Mouse (Mus musculus) embryonic fibroblast, embryonic 13.5 days (primary cell): ENCODE results near the gene Frmpd4. TPM values are rescaled to one million over a fixed set of nuclear protein-coding genes. Genes with fewer than 3 reads are reported as not detected.

Experiments used
- H3K27ac ChIP-seq: 2 replicates; pipeline ENCODE4 v1.5.1; 2012; ENCODE audit warnings: low read length, control low read depth, inconsistent platforms; ENCODE audit not compliant: insufficient read depth
- H3K4me1 ChIP-seq: 2 replicates; pipeline ENCODE4 v1.6.1; 2011; ENCODE audit warnings: low read length; ENCODE audit not compliant: control insufficient read depth, insufficient read depth
- H3K4me3 ChIP-seq: 2 replicates; pipeline ENCODE4 v1.5.1; 2011; ENCODE audit warnings: mild to moderate bottlenecking, control low read depth, low read length; ENCODE audit not compliant: insufficient read depth
- CTCF ChIP-seq: IDR thresholded peaks from 2 replicates; pipeline ENCODE4 v1.5.1; 2011; ENCODE audit warnings: mild to moderate bottlenecking, control low read depth, low read length, moderate library complexity, borderline replicate concordance; ENCODE audit not compliant: insufficient read depth
- POLR2A ChIP-seq: IDR thresholded peaks from 2 replicates; pipeline ENCODE4 v1.6.1; 2011; ENCODE audit warnings: low read depth, mild to moderate bottlenecking, control low read depth, low read length, moderate library complexity
- polyA plus RNA-seq: library from polyadenylated mRNA; stranded (reverse); fragments of >200 nt; gene quantifications from 2 replicates; pipeline ENCODE4 v1.2.4, GENCODE M21; 2011; ENCODE audit warnings: low read depth; ENCODE audit not compliant: missing spikeins, insufficient read length

The Frmpd4 gene
- polyA plus RNA-seq, result 0.10 and 0.16 TPM in 2 replicates

DNA sequence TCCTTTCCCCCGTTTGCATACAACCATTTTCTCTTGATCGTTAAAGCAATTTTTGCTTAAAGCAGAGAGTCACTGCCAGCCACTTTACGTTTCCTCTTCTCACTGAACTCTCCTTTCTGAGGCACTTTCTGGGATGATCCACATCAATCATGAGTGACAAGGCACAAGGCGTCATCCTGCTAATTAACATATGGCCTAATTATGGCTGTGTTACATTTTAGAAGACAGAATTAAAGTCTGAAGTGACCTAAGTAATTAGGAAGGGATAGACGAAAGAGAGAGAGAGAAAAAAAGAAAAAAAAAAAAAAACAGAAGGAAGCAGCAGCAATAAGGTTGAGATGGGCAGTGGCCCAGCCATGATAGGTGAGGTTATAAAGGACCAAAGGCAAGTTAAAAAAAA is at the start of gene Frmpd4:
Gene Frmpd4 (minus strand): TSS at position 101 of the 400 bp plus-strand sequence.
- H3K4me1 ChIP-seq, result no peaks in the 10 kb centered on the region
- H3K4me3 ChIP-seq, result no peak within 1 kb of the TSS
- TF ChIP-seq CTCF (no peak), POLR2A (no peak)
- H3K27ac ChIP-seq, result no peak within 1 kb of the TSS

DNA sequence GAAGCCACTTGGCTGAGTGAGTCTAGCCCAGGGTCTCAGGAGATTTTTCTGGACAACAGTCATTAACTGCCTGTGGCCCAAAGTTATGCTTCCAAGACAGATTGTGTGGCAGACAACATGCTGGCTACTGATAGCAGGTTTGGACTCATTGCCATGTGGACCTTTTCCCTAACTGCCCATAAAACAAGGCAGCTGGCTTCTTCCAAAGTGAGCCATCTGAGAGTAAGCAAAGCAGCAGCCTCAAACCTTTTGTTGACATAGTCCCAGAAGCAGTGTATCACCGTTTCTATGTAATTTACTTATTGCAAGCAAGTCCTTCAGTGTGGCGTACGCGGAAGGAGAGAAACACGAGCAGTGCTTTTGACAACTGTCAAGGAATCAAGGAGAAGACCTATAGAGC is 18.2 kb upstream of the Frmpd4 start:
- Histone ChIP-seq H3K4me3 (no peak overlapping the region), H3K27ac (no peak overlapping the region), H3K4me1 (no peaks in the 10 kb centered on the region)
- TF ChIP-seq CTCF, result no peak

DNA sequence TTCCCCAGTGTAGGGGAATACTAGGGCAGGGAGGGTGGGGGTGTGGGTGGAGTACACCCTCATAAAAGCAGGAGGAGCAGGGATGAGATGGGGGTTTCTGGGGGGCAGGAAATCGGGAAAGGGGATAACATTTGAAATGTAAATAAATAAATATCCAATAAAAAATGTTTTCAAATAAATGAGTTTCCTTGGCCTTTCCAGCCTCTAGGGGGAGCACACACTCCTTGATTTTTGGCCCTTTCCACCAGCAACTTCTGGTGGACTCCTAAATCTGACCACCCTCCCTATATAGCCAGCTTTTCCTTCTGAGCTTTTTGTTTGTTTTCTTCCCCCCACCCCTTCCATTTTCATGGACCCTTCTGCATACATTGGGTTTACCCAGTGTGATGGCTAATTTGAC is 7.3 kb upstream of the Frmpd4 start:
- no peaks in the 10 kb centered on the region for H3K4me1 ChIP-seq
- H3K27ac ChIP-seq, result no peak overlapping the region
- no peak for TF ChIP-seq CTCF

GRCm38 (mm10) chrX:168571808-168572207 is 5.2 kb downstream of the Frmpd4 start:
- TF ChIP-seq POLR2A (no peak), CTCF (no peak)
- Histone ChIP-seq H3K4me1 (no peaks in the 10 kb centered on the region), H3K27ac (no peak overlapping the region), H3K4me3 (no peak overlapping the region)

More for the DNA sequence above, 7.3 kb upstream of the Frmpd4 start:
- H3K4me3 ChIP-seq, result no peak overlapping the region

- Histone ChIP-seq H3K4me3 (no peak overlapping the region), H3K4me1 (no peaks in the 10 kb centered on the region)
Observed at GRCm38 (mm10) chrX:168569231-168569630, 7.8 kb downstream of the Frmpd4 start.

GRCm38 (mm10) chrX:168505254-168505653 is 71.8 kb downstream of the Frmpd4 start:
- TF ChIP-seq POLR2A (no peak), CTCF (no peak)
- Histone ChIP-seq H3K27ac (no peak overlapping the region), H3K4me1 (no peaks in the 10 kb centered on the region), H3K4me3 (no peak overlapping the region)

More at GRCm38 (mm10) chrX:168569231-168569630, 7.8 kb downstream of the Frmpd4 start:
- no peak overlapping the region for H3K27ac ChIP-seq
- TF ChIP-seq CTCF (no peak), POLR2A (no peak)

DNA sequence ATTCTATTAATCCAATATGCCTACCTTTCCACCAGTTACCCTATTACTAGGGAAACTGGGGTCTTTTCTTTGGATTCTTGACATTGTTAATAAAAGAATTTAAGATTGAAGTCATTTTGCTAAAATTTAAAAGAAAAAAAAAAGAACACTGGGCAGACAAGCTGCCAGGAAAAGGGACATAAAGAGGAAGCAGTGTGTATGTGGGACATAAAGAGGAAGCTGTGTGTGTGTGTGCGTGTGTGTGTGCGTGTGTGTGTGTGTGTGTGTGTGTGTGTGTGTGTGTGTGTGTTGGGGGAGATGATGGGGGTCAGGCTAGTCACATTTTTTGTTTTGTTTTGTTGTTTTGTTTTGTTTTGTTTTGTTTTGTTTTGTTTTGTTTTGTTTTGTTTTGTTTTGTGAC is 121.8 kb downstream of the Frmpd4 start:
- H3K4me3 ChIP-seq, result no peak overlapping the region
- TF ChIP-seq CTCF (no peak), POLR2A (no peak)
- H3K27ac ChIP-seq, result no peak overlapping the region
- no peaks in the 10 kb centered on the region for H3K4me1 ChIP-seq

- no peaks in the 10 kb centered on the region for H3K4me1 ChIP-seq
- no peak overlapping the region for H3K27ac ChIP-seq
- TF ChIP-seq POLR2A, result no peak
- TF ChIP-seq CTCF, result no peak
- no peak overlapping the region for H3K4me3 ChIP-seq
Observed at GRCm38 (mm10) chrX:168431206-168431605, 145.8 kb downstream of the Frmpd4 start.

- H3K4me3 ChIP-seq, result no peak overlapping the region
- no peak overlapping the region for H3K27ac ChIP-seq
- H3K4me1 ChIP-seq, result no peaks in the 10 kb centered on the region
- TF ChIP-seq CTCF (no peak), POLR2A (no peak)
Observed at GRCm38 (mm10) chrX:168429814-168430213, 147.2 kb downstream of the Frmpd4 start.

- H3K4me3 ChIP-seq, result no peak overlapping the region
- H3K27ac ChIP-seq, result no peak overlapping the region
- H3K4me1 ChIP-seq, result no peaks in the 10 kb centered on the region
- TF ChIP-seq CTCF, result no peak
- TF ChIP-seq POLR2A, result no peak
Observed at GRCm38 (mm10) chrX:168415403-168415802, 161.6 kb downstream of the Frmpd4 start.

DNA sequence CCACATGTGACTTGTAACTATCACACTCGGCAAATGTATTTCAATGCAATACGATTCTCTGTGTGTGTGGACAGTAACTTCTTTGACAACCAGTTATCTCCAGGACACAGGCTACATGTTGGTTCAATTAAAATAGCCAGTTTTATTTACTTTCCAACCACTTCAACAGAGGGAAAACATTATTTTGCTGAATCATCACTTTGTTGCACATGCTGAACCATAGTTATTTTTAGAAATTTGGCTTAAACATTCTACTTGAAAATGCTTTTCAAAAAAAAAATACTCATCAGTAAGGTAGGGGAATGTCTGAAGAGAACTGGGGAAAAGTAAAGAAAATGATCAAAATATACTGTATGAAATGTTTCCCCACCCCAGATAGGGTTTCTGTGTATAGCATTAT is 173.5 kb downstream of the Frmpd4 start:
- Histone ChIP-seq H3K27ac (no peak overlapping the region), H3K4me3 (no peak overlapping the region), H3K4me1 (no peaks in the 10 kb centered on the region)
- TF ChIP-seq CTCF, result no peak
- no peak for TF ChIP-seq POLR2A
